Mouse (Mus musculus): ENCODE data around the gene Tmem214. TPM values are rescaled to one million over a fixed set of nuclear protein-coding genes. Genes with fewer than 3 reads are reported as not detected.

Tmem214 gene
- polyA plus RNA-seq, 1 experiment from 2014 or later, result 59.7 TPM

- WGBS, result 58% methylated on average over 13 of the region's 13 CpGs
- peak overlapping the region; percentile 81; the same call in 1 of the 2 replicates for H3K9ac ChIP-seq (replicated peaks)
- 0 out of 2 replicates have a peak overlapping the region, but pooled peaks have one; percentile 81 for H3K27ac ChIP-seq
- ATAC-seq, result peak; percentile 6; the same call in 1 of the 2 replicates
- H3K4me3 ChIP-seq (replicated peaks), result peak overlapping the region; percentile 74
- H3K27me3 ChIP-seq, result no peaks in the 10 kb centered on the region
- H3K4me2 ChIP-seq (replicated peaks), result peak overlapping the region; percentile 93
- no peaks in the 10 kb centered on the region for H3K9me3 ChIP-seq
- H3K4me1 ChIP-seq (replicated peaks), result peaks cover 54% of the 10 kb centered on the region
- peaks cover 25% of the 10 kb centered on the region for H3K36me3 ChIP-seq
These were observed 40.9 kb downstream of the Tmem214 start for GRCm38 (mm10) chr5:30908426-30909299.

- Histone ChIP-seq H3K4me1 (replicated peaks) (peaks cover 58% of the 10 kb centered on the region), H3K27me3 (no peaks in the 10 kb centered on the region), H3K9ac (replicated peaks) (no peak overlapping the region), H3K4me3 (replicated peaks) (no peak overlapping the region), H3K4me2 (replicated peaks) (no peak overlapping the region), H3K36me3 (peaks cover 19% of the 10 kb centered on the region), H3K9me3 (no peaks in the 10 kb centered on the region), H3K27ac (no peak overlapping the region)
- no peak for ATAC-seq
- WGBS, result 69% methylated on average over 7 of the region's 7 CpGs
These were observed 41.5 kb downstream of the Tmem214 start for GRCm38 (mm10) chr5:30909300-30909659.

- Histone ChIP-seq H3K4me1 (replicated peaks) (peaks cover 56% of the 10 kb centered on the region), H3K9me3 (no peaks in the 10 kb centered on the region), H3K27ac (no peak overlapping the region), H3K4me2 (replicated peaks) (no peak overlapping the region), H3K27me3 (no peaks in the 10 kb centered on the region), H3K9ac (replicated peaks) (no peak overlapping the region), H3K4me3 (replicated peaks) (no peak overlapping the region), H3K36me3 (peaks cover 13% of the 10 kb centered on the region)
- no peak for ATAC-seq
- 87% methylated on average over 7 of the region's 7 CpGs for WGBS
These were observed 42.1 kb downstream of the Tmem214 start for GRCm38 (mm10) chr5:30909863-30910262.

GRCm38 (mm10) chr5:30910481-30910880 lies 42.7 kb downstream of the Tmem214 start:
- peaks cover 53% of the 10 kb centered on the region for H3K4me1 ChIP-seq (replicated peaks)

GRCm38 (mm10) chr5:30912156-30912555 lies 44.3 kb downstream of the Tmem214 start:
- H3K9ac ChIP-seq (replicated peaks), result no peak overlapping the region
- no peaks in the 10 kb centered on the region for H3K36me3 ChIP-seq
- H3K27ac ChIP-seq, result peak overlapping the region; percentile 61
- WGBS, result 50% methylated on average over 5 of the region's 5 CpGs
- no peaks in the 10 kb centered on the region for H3K9me3 ChIP-seq
- H3K4me3 ChIP-seq (replicated peaks), result no peak overlapping the region
- peaks cover 44% of the 10 kb centered on the region for H3K4me1 ChIP-seq (replicated peaks)
- no peak overlapping the region for H3K4me2 ChIP-seq (replicated peaks)
- H3K27me3 ChIP-seq, result no peaks in the 10 kb centered on the region
- no peak for ATAC-seq

More at GRCm38 (mm10) chr5:30910481-30910880, 42.7 kb downstream of the Tmem214 start:
- Histone ChIP-seq H3K27ac (no peak overlapping the region), H3K27me3 (no peaks in the 10 kb centered on the region), H3K36me3 (peaks cover 7% of the 10 kb centered on the region), H3K4me3 (replicated peaks) (no peak overlapping the region), H3K4me2 (replicated peaks) (no peak overlapping the region), H3K9me3 (no peaks in the 10 kb centered on the region), H3K9ac (replicated peaks) (no peak overlapping the region)
- ATAC-seq, result no peak

GRCm38 (mm10) chr5:30913060-30913841 lies 45.4 kb downstream of the Tmem214 start, which contains the start of gene Emilin1:
TSS of gene Emilin1 (plus strand) at chr5:30913402.
- Histone ChIP-seq H3K4me1 (replicated peaks) (peaks cover 40% of the 10 kb centered on the region), H3K27ac (peak within 1 kb of the TSS; percentile 61), H3K4me3 (replicated peaks) (no peak within 1 kb of the TSS), H3K36me3 (no peaks in the 10 kb centered on the region), H3K27me3 (no peaks in the 10 kb centered on the region), H3K9me3 (no peaks in the 10 kb centered on the region), H3K9ac (replicated peaks) (peak within 1 kb of the TSS; percentile 26; the same call in 1 of the 2 replicates), H3K4me2 (replicated peaks) (peak within 1 kb of the TSS; percentile 9; the same call in 1 of the 2 replicates)
- 0 out of 2 replicates have a peak, but pooled peaks have one; percentile 6 for ATAC-seq
- WGBS, result 26% methylated on average over 13 of the region's 13 CpGs

GRCm38 (mm10) chr5:30914101-30914635 lies 46.4 kb downstream of the Tmem214 start:
- ATAC-seq, result no peak
- Histone ChIP-seq H3K9ac (replicated peaks) (no peak overlapping the region), H3K4me3 (replicated peaks) (no peak overlapping the region), H3K9me3 (no peaks in the 10 kb centered on the region), H3K4me1 (replicated peaks) (peaks cover 32% of the 10 kb centered on the region), H3K27ac (peak overlapping the region; percentile 61; the same call in 1 of the 2 replicates), H3K4me2 (replicated peaks) (0 out of 2 replicates have a peak overlapping the region, but pooled peaks have one; percentile 9), H3K27me3 (no peaks in the 10 kb centered on the region), H3K36me3 (no peaks in the 10 kb centered on the region)
- 91% methylated on average over 7 of the region's 7 CpGs for WGBS

- no peaks in the 10 kb centered on the region for H3K27me3 ChIP-seq
- H3K36me3 ChIP-seq, result no peaks in the 10 kb centered on the region
- no peaks in the 10 kb centered on the region for H3K9me3 ChIP-seq
- ATAC-seq, result no peak
- no peak overlapping the region for H3K27ac ChIP-seq
- 83% methylated on average over 6 of the region's 6 CpGs for WGBS
- no peak overlapping the region for H3K4me3 ChIP-seq (replicated peaks)
- no peak overlapping the region for H3K9ac ChIP-seq (replicated peaks)
- peaks cover 32% of the 10 kb centered on the region for H3K4me1 ChIP-seq (replicated peaks)
- H3K4me2 ChIP-seq (replicated peaks), result no peak overlapping the region
These were observed 47.0 kb downstream of the Tmem214 start for GRCm38 (mm10) chr5:30914849-30915248.

- peak; percentile 55 for ATAC-seq
- no peak overlapping the region; the same call in 1 of the 2 replicates for H3K9ac ChIP-seq (replicated peaks)
- 68% methylated on average over 9 of the region's 9 CpGs for WGBS
- H3K27ac ChIP-seq, result 0 out of 2 replicates have a peak overlapping the region, but pooled peaks have one; percentile 40
- no peak overlapping the region for H3K4me2 ChIP-seq (replicated peaks)
- no peak overlapping the region for H3K4me3 ChIP-seq (replicated peaks)
- no peaks in the 10 kb centered on the region for H3K9me3 ChIP-seq
- no peaks in the 10 kb centered on the region for H3K36me3 ChIP-seq
- peaks cover 32% of the 10 kb centered on the region for H3K4me1 ChIP-seq (replicated peaks)
- no peaks in the 10 kb centered on the region for H3K27me3 ChIP-seq
These were observed 47.6 kb downstream of the Tmem214 start for GRCm38 (mm10) chr5:30915456-30915855.

- ATAC-seq, result peak; percentile 89
- H3K9me3 ChIP-seq, result no peaks in the 10 kb centered on the region
- WGBS, result 3% methylated on average over 7 of the region's 7 CpGs
- peaks cover 32% of the 10 kb centered on the region for H3K4me1 ChIP-seq (replicated peaks)
- H3K4me3 ChIP-seq (replicated peaks), result no peak overlapping the region
- peak overlapping the region; percentile 25 for H3K4me2 ChIP-seq (replicated peaks)
- H3K9ac ChIP-seq (replicated peaks), result no peak overlapping the region
- H3K27me3 ChIP-seq, result no peaks in the 10 kb centered on the region
- H3K36me3 ChIP-seq, result no peaks in the 10 kb centered on the region
- peak overlapping the region; percentile 54; the same call in 1 of the 2 replicates for H3K27ac ChIP-seq
These were observed 48.2 kb downstream of the Tmem214 start for GRCm38 (mm10) chr5:30915974-30916433.

GRCm38 (mm10) chr5:30916841-30917240 lies 49.0 kb downstream of the Tmem214 start:
- Histone ChIP-seq H3K4me2 (replicated peaks) (no peak overlapping the region), H3K9ac (replicated peaks) (no peak overlapping the region; the same call in 1 of the 2 replicates), H3K4me1 (replicated peaks) (peaks cover 36% of the 10 kb centered on the region), H3K27ac (no peak overlapping the region), H3K4me3 (replicated peaks) (no peak overlapping the region), H3K36me3 (no peaks in the 10 kb centered on the region), H3K27me3 (no peaks in the 10 kb centered on the region), H3K9me3 (no peaks in the 10 kb centered on the region)
- ATAC-seq, result no peak
- 92% methylated on average over 9 of the region's 9 CpGs for WGBS

Data from midbrain, embryonic 13.5 days (tissue).